Mouse (Mus musculus): ENCODE results near the gene Cyp1a1.

- no peak for TF ChIP-seq MAFK (IDR thresholded peaks at IDR 0.05; ENCODE audit: insufficient read depth, low read depth, low read length)
- TF ChIP-seq CHD2 (IDR thresholded peaks at IDR 0.05; ENCODE audit: low read depth, low read length): no peak
- no peak for TF ChIP-seq HCFC1 (IDR thresholded peaks at IDR 0.05; ENCODE audit: borderline replicate concordance, insufficient read depth, low read length)
- TF ChIP-seq ZNF384 (IDR thresholded peaks at IDR 0.05; ENCODE audit: low read depth, low read length): no peak
Observed at GRCm38 (mm10) chr9:57733606-57734005, 45.9 kb downstream of the Cyp1a1 start.

Measured in ES-E14 (cell line).